Mouse (Mus musculus) C2C12 (cell line): ENCODE measurements around the gene Gpank1.

Experiments
- CEBPB ChIP-seq: IDR thresholded peaks from one replicate; pipeline ENCODE4 v1.6.1; 2011; ENCODE audit warnings: low read depth, mild to moderate bottlenecking, control low read depth, moderate library complexity
- CTCF ChIP-seq: IDR thresholded peaks from one replicate; pipeline ENCODE4 v1.5.1; 2011; ENCODE audit not compliant: control insufficient read depth, insufficient read depth, insufficient read length
- MYOG ChIP-seq: IDR thresholded peaks from one replicate; pipeline ENCODE4 v1.6.1; 2011; ENCODE audit not compliant: control insufficient read depth, insufficient read length; ENCODE audit errors: extremely low read depth

DNA sequence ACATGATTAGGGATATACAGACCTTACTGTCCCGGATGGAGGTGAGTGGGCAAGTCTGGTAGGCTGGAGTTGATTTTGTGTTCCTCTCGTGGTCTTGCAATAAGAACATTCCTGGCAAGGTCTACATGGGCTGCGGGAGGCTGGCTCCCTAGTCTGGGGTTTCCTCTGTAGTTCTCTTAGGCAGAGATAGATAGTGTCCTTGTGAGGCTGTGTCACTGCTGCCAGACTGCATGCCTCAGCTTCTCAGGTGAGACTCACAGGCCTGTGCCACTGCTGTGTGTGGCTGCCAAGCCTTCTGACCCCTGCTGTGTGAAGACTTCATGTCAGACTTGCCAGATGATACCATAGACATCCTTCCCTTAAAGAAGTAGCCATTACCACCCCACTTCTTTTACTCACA lies 18.0 kb downstream of the Gpank1 start:
- no peak for TF ChIP-seq CTCF
- TF ChIP-seq CEBPB = no peak
- no peak for TF ChIP-seq MYOG
